Mouse (Mus musculus) retina, adult 2 months (tissue): ENCODE results near the gene Rab33b.
A peak's percentile ranks its signal among the peaks of the same experiment; 100 is the strongest.

Experiments
- DNase-seq: peaks from one replicate; pipeline ENCODE4 v3.0.0-alpha.2; 2012; ENCODE audit warnings: low read depth, low spot score

Gene Rab33b

GRCm38 (mm10) chr3:51511983-51512382 lies 28.3 kb downstream of the Rab33b start:
- DNase-seq = no peak

- no peak for DNase-seq
These were observed 33.7 kb downstream of the Rab33b start for GRCm38 (mm10) chr3:51517467-51517866.

GRCm38 (mm10) chr3:51517878-51518762 lies 34.4 kb downstream of the Rab33b start:
- no peak for DNase-seq

GRCm38 (mm10) chr3:51518763-51519121 lies 35.0 kb downstream of the Rab33b start:
- DNase-seq = no peak

- DNase-seq = no peak
These were observed 37.5 kb downstream of the Rab33b start for GRCm38 (mm10) chr3:51521262-51521661.

GRCm38 (mm10) chr3:51525186-51525785 lies 41.6 kb downstream of the Rab33b start:
- DNase-seq = no peak

- DNase-seq = no peak
These were observed 43.2 kb downstream of the Rab33b start for GRCm38 (mm10) chr3:51526891-51527290.

- DNase-seq = no peak
These were observed 48.0 kb downstream of the Rab33b start for GRCm38 (mm10) chr3:51531473-51532281.

- no peak for DNase-seq
These were observed 48.5 kb downstream of the Rab33b start for GRCm38 (mm10) chr3:51532282-51532620.

- DNase-seq = no peak
These were observed 49.9 kb downstream of the Rab33b start for GRCm38 (mm10) chr3:51533573-51533972.

GRCm38 (mm10) chr3:51534013-51534412 lies 50.3 kb downstream of the Rab33b start:
- no peak for DNase-seq

GRCm38 (mm10) chr3:51539567-51540408 lies 56.1 kb downstream of the Rab33b start:
- peak; percentile 26 for DNase-seq

GRCm38 (mm10) chr3:51540659-51541058 lies 56.9 kb downstream of the Rab33b start:
- no peak for DNase-seq

GRCm38 (mm10) chr3:51544442-51545128 lies 60.9 kb downstream of the Rab33b start:
- no peak for DNase-seq
